25 mouse cellular contexts compared by ENCODE assay signal in genomic region chr11:44725732-44726131, GRCm38 (mm10).
DNase-seq lines count a peak whose midpoint lies in the region; TF ChIP-seq lines count a peak whose summit lies in the region.
"Had no signal": no experiment of that assay in that cellular context is flagged by ENCODE, and none has a peak within 500 bp of the region (broad histone marks: within the 10 kb centered on the region; RNA-seq: fewer than 3 reads in every experiment).

No protein-coding gene starts in this region.

- no peak for TF ChIP-seq POLR2A in CH12.LX (IDR thresholded peaks at IDR 0.05; ENCODE audit: low read depth, low read length)
- TF ChIP-seq POLR2A in embryonic fibroblast, embryonic 13.5 days (IDR thresholded peaks at IDR 0.05; ENCODE audit: low read depth, low read length), result no peak

- H3K36me3 ChIP-seq in CH12.LX (replicated peaks in 1 of 2; ENCODE audit: control insufficient read depth in 1 of 2, insufficient read depth in 1 of 2, low read length in 1 of 2), result peaks cover 16 to 53% of the 10 kb centered on the region in 2 experiments
- H3K36me3 ChIP-seq: embryonic facial prominence, embryonic 10.5 days; embryonic facial prominence, embryonic 13.5 days; G1E; hindbrain, embryonic 10.5 days; hindbrain, embryonic 13.5 days; intestine, embryonic 15.5 days had no signal

- peaks cover 23 to 49% of the 10 kb centered on the region in 2 experiments for H3K4me1 ChIP-seq in CH12.LX (ENCODE audit: control insufficient read depth in 1 of 2, insufficient read depth in 2 of 2)
- H3K4me1 ChIP-seq in embryonic fibroblast, embryonic 13.5 days (ENCODE audit: control insufficient read depth, insufficient read depth, low read length), result peaks cover 29% of the 10 kb centered on the region
- H3K4me1 ChIP-seq: hindbrain, embryonic 13.5 days; intestine, embryonic 15.5 days had no signal

- in situ Hi-C loops in CH12.LX (cut with MboI; ENCODE audit: low pct_ligation_motif_present, low pct_unique_long_range_greater_than_20kb, low sequenced_read_pairs), result no loop called here

- H3K9ac ChIP-seq in CH12.LX (ENCODE audit: insufficient read depth, low read depth), result no peak overlapping the region
- H3K9ac ChIP-seq: embryonic facial prominence, embryonic 13.5 days; forebrain, postnatal 0 days; hindbrain, embryonic 13.5 days; intestine, embryonic 15.5 days had no signal

- no peak for TF ChIP-seq CTCF in gastrocnemius, adult 2 months (IDR thresholded peaks at IDR 0.05)
- no peak for TF ChIP-seq CTCF in CH12.LX (conservative IDR thresholded peaks at IDR 0.05 in 1 of 2, IDR thresholded peaks at IDR 0.05 in 1 of 2; ENCODE audit: low read depth in 2 of 2, low read length in 2 of 2)
- no peak for TF ChIP-seq CTCF in embryonic fibroblast, embryonic 13.5 days (IDR thresholded peaks at IDR 0.05; ENCODE audit: borderline replicate concordance, insufficient read depth, low read length)

- DNase-seq in gastrocnemius, adult 2 months, result no peak
- DNase-seq in gastrocnemius, postnatal 4 days (ENCODE audit: low spot score in 2 of 2), result no peak
- peak; percentile 44 for DNase-seq in 3134 (ENCODE audit: extremely low read depth, insufficient read length, low spot score)
- peak; percentile 64 for DNase-seq in CH12.LX (ENCODE audit: extremely low read depth)
- no peak for DNase-seq in liver
- DNase-seq in layer of hippocampus, postnatal 14 days (ENCODE audit: low spot score in 2 of 2), result no peak
- no peak for DNase-seq in lung, postnatal 4 days
- DNase-seq: adrenal gland, adult 2 months; adrenal gland, postnatal 14 days; cerebellum, adult 11-12 months; cerebellum, adult 8-10 months; cerebellum, postnatal 10 days; cerebellum, postnatal 36 days; embryo, embryonic 11 days; forebrain, postnatal 0 days; gastrocnemius, postnatal 25 days; heart, postnatal 36 days had no signal

- peak overlapping the region; percentile 53 for H3K4me2 ChIP-seq in CH12.LX (ENCODE audit: insufficient read depth, low read depth, poor library complexity, severe bottlenecking)
- H3K4me2 ChIP-seq: embryonic facial prominence, embryonic 13.5 days; heart, embryonic 11.5 days; hindbrain, embryonic 13.5 days; intestine, embryonic 15.5 days had no signal

- TF ChIP-seq RAD21 in CH12.LX (IDR thresholded peaks at IDR 0.05; ENCODE audit: low read depth, low read length), result no peak; the same call in none of the 2 replicates

- peak overlapping the region; percentile 31; the same call in 1 of the 2 replicates for H3K27ac ChIP-seq in gastrocnemius, adult 2 months
- no peak overlapping the region; the same call in 1 of the 2 replicates for H3K27ac ChIP-seq in CH12.LX (ENCODE audit: insufficient read depth, low read depth)
- peak overlapping the region; percentile 76 for H3K27ac ChIP-seq in embryonic fibroblast, embryonic 13.5 days (ENCODE audit: insufficient read depth, low read length)
- H3K27ac ChIP-seq: embryonic facial prominence, embryonic 10.5 days; embryonic facial prominence, embryonic 13.5 days; hindbrain, embryonic 10.5 days; hindbrain, embryonic 13.5 days; intestine, embryonic 15.5 days had no signal

- H3K9me3 ChIP-seq in CH12.LX (replicated peaks; ENCODE audit: low read length), result no peaks in the 10 kb centered on the region
- H3K9me3 ChIP-seq: embryonic facial prominence, embryonic 10.5 days; embryonic facial prominence, embryonic 13.5 days; G1E; hindbrain, embryonic 10.5 days; hindbrain, embryonic 13.5 days; intestine, embryonic 15.5 days had no signal

- H3K4me3 ChIP-seq in gastrocnemius, adult 2 months, result no peak overlapping the region
- no peak overlapping the region for H3K4me3 ChIP-seq in CH12.LX (replicated peaks in 1 of 3; ENCODE audit: low read depth in 2 of 3, low read length in 2 of 3, poor library complexity in 1 of 3)
- no peak overlapping the region for H3K4me3 ChIP-seq in embryonic fibroblast, embryonic 13.5 days (ENCODE audit: insufficient read depth, low read length)
- H3K4me3 ChIP-seq: embryonic facial prominence, embryonic 10.5 days; embryonic facial prominence, embryonic 13.5 days; hindbrain, embryonic 10.5 days; hindbrain, embryonic 13.5 days; intestine, embryonic 15.5 days had no signal

- dilution Hi-C loops in CH12.LX (cut with MboI; ENCODE audit: extremely low pct_ligation_motif_present, extremely low pct_unique_long_range_greater_than_20kb, low sequenced_read_pairs), result no loop called here

- no peaks in the 10 kb centered on the region for H3K27me3 ChIP-seq in CH12.LX (replicated peaks)
- H3K27me3 ChIP-seq: embryonic facial prominence, embryonic 13.5 days; hindbrain, embryonic 13.5 days; intestine, embryonic 15.5 days had no signal

- peaks cover 20% of the 10 kb centered on the region for H3K79me2 ChIP-seq in CH12.LX (replicated peaks; ENCODE audit: control insufficient read depth, extremely low read depth, insufficient read depth, poor library complexity, severe bottlenecking)

- peak; percentile 23; the same call in 1 of the 2 replicates for TF ChIP-seq EP300 in CH12.LX (IDR thresholded peaks at IDR 0.05; ENCODE audit: low read length)

- intact Hi-C loops in gastrocnemius, adult 2 months (cut with DNase I), result loop anchor here (10.0 kb wide), 1 partner anchor 61 kb away; no protein-coding TSS in a partner anchor

TF ChIP-seq in CH12.LX, 34 proteins besides CTCF, POLR2A, EP300 and RAD21:
- TF ChIP-seq ELF1 (IDR thresholded peaks at IDR 0.05; ENCODE audit: low read depth, low read length), result 0 out of 2 replicates have a peak, but pooled peaks have one; percentile 42
- 0 out of 2 replicates have a peak, but pooled peaks have one; percentile 30 for TF ChIP-seq RCOR1 (conservative IDR thresholded peaks at IDR 0.05; ENCODE audit: low read depth, low read length)
- TF ChIP-seq ETS1 (conservative IDR thresholded peaks at IDR 0.05; ENCODE audit: low read depth, low read length), result peak; percentile 40; the same call in 1 of the 2 replicates
- TF ChIP-seq ZMIZ1 (IDR thresholded peaks at IDR 0.05; ENCODE audit: low read depth, low read length), result no peak
- no peak for TF ChIP-seq KAT2A (IDR thresholded peaks at IDR 0.05; ENCODE audit: insufficient replicate concordance, low read length)
- TF ChIP-seq JUND (conservative IDR thresholded peaks at IDR 0.05; ENCODE audit: low read depth, low read length), result peak; percentile 69
- TF ChIP-seq BHLHE40 (IDR thresholded peaks at IDR 0.05; ENCODE audit: low read depth, low read length), result peak; percentile 46
- TF ChIP-seq JUN (IDR thresholded peaks at IDR 0.05; ENCODE audit: insufficient read depth, low read depth, low read length), result peak; percentile 46
- TF ChIP-seq MXI1 (IDR thresholded peaks at IDR 0.05; ENCODE audit: low read depth, low read length), result 0 out of 2 replicates have a peak, but pooled peaks have one; percentile 38
- TF ChIP-seq CHD1 (IDR thresholded peaks at IDR 0.05; ENCODE audit: low read depth, low read length), result 0 out of 2 replicates have a peak, but pooled peaks have one; percentile 65
- peak; percentile 87 for TF ChIP-seq IRF4 (IDR thresholded peaks at IDR 0.05; ENCODE audit: low read depth, low read length)
- TF ChIP-seq MEF2A (IDR thresholded peaks at IDR 0.05; ENCODE audit: borderline replicate concordance, low read depth, low read length), result 0 out of 2 replicates have a peak, but pooled peaks have one; percentile 11
- no peak for TF ChIP-seq SMC3 (IDR thresholded peaks at IDR 0.05; ENCODE audit: low read depth, low read length)
- no peak; the same call in 1 of the 2 replicates for TF ChIP-seq MYC (IDR thresholded peaks at IDR 0.05; ENCODE audit: low read depth, low read length)
- TF ChIP-seq NRF1 (IDR thresholded peaks at IDR 0.05; ENCODE audit: low read depth, low read length), result no peak

Comparison
In these comparisons a context has a peak if more than half of its experiments do, and no peak if none do; other contexts are left out.
1. DNase-seq: peak in 3134 (single experiment) and CH12.LX (single experiment); none in gastrocnemius, adult 2 months (single experiment), gastrocnemius, postnatal 4 days (0 of 2), liver (single experiment), layer of hippocampus, postnatal 14 days (0 of 2) and lung, postnatal 4 days (0 of 2).